Mouse (Mus musculus) intestine, embryonic 16.5 days (tissue): ENCODE measurements around the gene Fkbp2. TPM values are rescaled to one million over a fixed set of nuclear protein-coding genes. Genes with fewer than 3 reads are reported as not detected.

Experiments
- polyA plus RNA-seq: library from polyadenylated mRNA; unstranded; fragments of >200 nt; fragmentation: Nextera tagmentation; extraction: Ambion mirVana; gene quantifications from 2 replicates; pipeline ENCODE4 v1.2.1, GENCODE M21; 2015

Fkbp2 gene
- polyA plus RNA-seq, 1 experiment from 2014 or later: 195 TPM

Other genes with a start within 250 kb of the Fkbp2 start
- 20.5 and 20.7 TPM in 2 replicates for gene Rps6ka4, start 139.9 kb downstream of the Fkbp2 start, polyA plus RNA-seq
- 1.1 and 1.3 TPM in 2 replicates for gene Ccdc88b, start 122.3 kb downstream of the Fkbp2 start, polyA plus RNA-seq
- gene Trmt112, start 70.8 kb downstream of the Fkbp2 start, polyA plus RNA-seq: 97.6 and 111 TPM in 2 replicates
- gene Prdx5, start 70.4 kb downstream of the Fkbp2 start, polyA plus RNA-seq: 234 and 241 TPM in 2 replicates
- 41.7 and 47.7 TPM in 2 replicates for gene Esrra, start 58.7 kb downstream of the Fkbp2 start, polyA plus RNA-seq
- 0.73 and 1.4 TPM in 2 replicates for gene Catsperz, start 55.1 kb downstream of the Fkbp2 start, polyA plus RNA-seq
- 0.45 and 0.48 TPM in 2 replicates for gene Kcnk4, start 46.0 kb downstream of the Fkbp2 start, polyA plus RNA-seq
- 77.7 and 80.5 TPM in 2 replicates for gene Bad, start 38.6 kb downstream of the Fkbp2 start, polyA plus RNA-seq
- gene Gpr137, start 38.0 kb downstream of the Fkbp2 start, polyA plus RNA-seq: 20.6 and 21.1 TPM in 2 replicates
- 57.9 and 58.2 TPM in 2 replicates for gene Ppp1r14b, start 5.5 kb downstream of the Fkbp2 start, polyA plus RNA-seq
- 198 and 222 TPM in 2 replicates for gene Plcb3, start 4.0 kb downstream of the Fkbp2 start, polyA plus RNA-seq
- 18.3 and 21.5 TPM in 2 replicates for gene Vegfb, start 7.2 kb upstream of the Fkbp2 start, polyA plus RNA-seq
- 26.9 and 29.5 TPM in 2 replicates for gene Dnajc4, start 12.1 kb upstream of the Fkbp2 start, polyA plus RNA-seq
- gene Nudt22, start 15.6 kb upstream of the Fkbp2 start, polyA plus RNA-seq: 33.0 and 40.2 TPM in 2 replicates
- gene Trpt1, start 15.6 kb upstream of the Fkbp2 start, polyA plus RNA-seq: 8.9 and 9.5 TPM in 2 replicates
- gene Fermt3, start 39.0 kb upstream of the Fkbp2 start, polyA plus RNA-seq: 13.0 and 14.4 TPM in 2 replicates
- gene Stip1, start 59.5 kb upstream of the Fkbp2 start, polyA plus RNA-seq: 194 and 208 TPM in 2 replicates
- gene Macrod1, start 76.3 kb upstream of the Fkbp2 start, polyA plus RNA-seq: 11.6 and 13.1 TPM in 2 replicates
- gene Flrt1, start 125.2 kb upstream of the Fkbp2 start, polyA plus RNA-seq: 1.6 and 1.9 TPM in 2 replicates
- 162 and 166 TPM in 2 replicates for gene Otub1, start 225.8 kb upstream of the Fkbp2 start, polyA plus RNA-seq
- gene Cox8a, start 237.1 kb upstream of the Fkbp2 start, polyA plus RNA-seq: 1,467 and 1,508 TPM in 2 replicates